Mouse (Mus musculus) brain, embryonic 14.5 days (tissue): ENCODE data around the gene Tspan33.

Source experiments
- CTCF ChIP-seq: fragments of 200-500 bp; IDR thresholded peaks from 2 replicates; pipeline ENCODE4 v1.5.1; 2012; ENCODE audit warnings: inconsistent platforms, mild to moderate bottlenecking, moderate library complexity, borderline replicate concordance; ENCODE audit not compliant: insufficient read depth, insufficient read length; ENCODE audit errors: extremely low read depth
- POLR2A ChIP-seq: fragments of 200-500 bp; IDR thresholded peaks from 2 replicates; pipeline ENCODE4 v1.6.1; 2012; ENCODE audit warnings: mild to moderate bottlenecking, inconsistent platforms, borderline replicate concordance; ENCODE audit not compliant: poor library complexity, insufficient read depth, insufficient read length, severe bottlenecking; ENCODE audit errors: extremely low read depth

DNA sequence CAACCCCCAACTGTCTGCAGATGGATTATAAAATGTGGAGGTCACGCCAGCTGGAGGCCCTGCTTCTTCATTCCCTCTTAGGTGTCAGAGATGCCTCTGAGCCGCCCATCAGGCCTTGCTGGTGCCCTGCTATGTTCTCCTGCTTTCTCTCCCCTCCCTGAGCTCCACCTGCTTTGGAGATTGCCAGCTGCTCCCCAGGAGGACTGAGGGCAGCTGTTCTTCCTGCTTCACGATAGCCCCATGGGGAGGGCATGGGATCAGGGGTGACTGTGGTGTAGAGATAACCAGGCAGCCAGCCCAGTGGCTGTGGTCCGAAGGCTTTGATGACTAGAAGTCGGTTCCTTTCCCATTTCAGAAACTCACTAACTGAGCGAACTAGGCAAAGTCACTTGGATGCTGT lies 7.0 kb downstream of the Tspan33 start:
- no peak for TF ChIP-seq POLR2A
- no peak for TF ChIP-seq CTCF
